Mouse (Mus musculus): ENCODE data around the gene Hsd17b11.

- TF ChIP-seq CTCF (IDR thresholded peaks at IDR 0.05; ENCODE audit: borderline replicate concordance, extremely low read depth, insufficient read depth, insufficient read length): no peak
- no peak for TF ChIP-seq POLR2A (IDR thresholded peaks at IDR 0.05; ENCODE audit: borderline replicate concordance, extremely low read depth, insufficient read depth, insufficient read length, poor library complexity, severe bottlenecking)
Observed at GRCm38 (mm10) chr5:103939856-103940255, 81.9 kb downstream of the Hsd17b11 start.

All from brain, embryonic 14.5 days (tissue).